Mouse (Mus musculus) thymus, adult 2 months (tissue): ENCODE measurements around the gene Slamf6.

Experiments
- CTCF ChIP-seq: fragments of 200-500 bp; IDR thresholded peaks from 2 replicates; pipeline ENCODE4 v1.5.1; 2012; ENCODE audit warnings: mild to moderate bottlenecking, control low read depth, low read length, moderate library complexity, borderline replicate concordance; ENCODE audit not compliant: control insufficient read depth, poor library complexity, insufficient read depth; ENCODE audit errors: extremely low read depth
- POLR2A ChIP-seq: fragments of 200-500 bp; IDR thresholded peaks from 2 replicates; pipeline ENCODE4 v1.6.1; 2012; ENCODE audit warnings: mild to moderate bottlenecking, low read length, control low read depth, moderate library complexity; ENCODE audit not compliant: control insufficient read depth, poor library complexity, insufficient read depth; ENCODE audit errors: extremely low read depth

- TF ChIP-seq POLR2A (no peak), CTCF (no peak)
Observed at GRCm38 (mm10) chr1:171994918-171995715, 77.8 kb downstream of the Slamf6 start.
